Mouse (Mus musculus): Measurements from ENCODE around the gene Rpl10.
A peak's percentile ranks its signal among the peaks of the same experiment; 100 is the strongest.

Gene Rpl10

DNA sequence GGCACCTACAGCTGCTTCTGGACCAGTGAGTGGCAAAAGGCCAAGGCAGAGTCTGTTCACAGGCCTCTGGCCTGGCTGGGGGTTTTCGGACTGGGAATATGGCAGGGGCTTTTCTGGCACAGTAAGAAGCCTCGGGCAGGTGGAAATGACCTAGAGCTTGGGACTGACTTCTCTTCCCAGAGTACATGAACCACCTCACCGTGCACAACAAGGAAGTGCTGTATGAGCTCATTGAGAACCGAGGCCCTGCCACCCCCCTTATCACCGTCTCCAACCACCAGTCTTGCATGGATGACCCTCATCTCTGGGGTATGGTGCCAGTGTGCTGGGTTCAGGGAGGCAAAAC, 12.5 kb downstream of the Rpl10 start:
- no peak for TF ChIP-seq CTCF (conservative IDR thresholded peaks at IDR 0.05; ENCODE audit: low read length)
- TF ChIP-seq NANOG (IDR thresholded peaks at IDR 0.05; ENCODE audit: borderline replicate concordance, low read length) = no peak
- TF ChIP-seq POU5F1 (IDR thresholded peaks at IDR 0.05; ENCODE audit: borderline replicate concordance, low read length) = no peak
- peak overlapping the region; percentile 86 for H3K4me3 ChIP-seq (replicated peaks; ENCODE audit: low read length)

DNA sequence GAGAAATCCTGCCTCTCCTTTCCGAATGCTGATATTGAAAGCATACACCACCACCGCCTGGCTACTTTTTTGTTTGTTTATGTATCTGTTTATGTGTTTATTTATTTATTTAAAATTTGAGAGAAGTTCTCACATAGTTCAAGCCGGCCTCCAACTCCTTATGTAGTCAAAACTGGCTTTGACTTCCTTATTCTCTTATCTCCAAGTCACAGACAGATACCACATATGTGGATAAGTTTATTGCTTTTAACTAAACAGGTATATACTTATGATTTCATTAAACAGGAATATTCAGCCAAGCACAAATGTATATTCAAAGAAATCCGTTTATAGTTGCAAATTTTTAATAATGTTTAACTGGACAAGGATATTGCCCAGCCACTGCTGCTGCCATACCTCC, 22.8 kb downstream of the Rpl10 start:
- TF ChIP-seq NANOG (IDR thresholded peaks at IDR 0.05; ENCODE audit: borderline replicate concordance, low read length) = no peak
- H3K9me3 ChIP-seq (ENCODE audit: low read length) = no peaks in the 10 kb centered on the region
- H3K4me3 ChIP-seq (replicated peaks; ENCODE audit: low read length) = no peak overlapping the region
- peaks cover 10% of the 10 kb centered on the region for H3K4me1 ChIP-seq (replicated peaks; ENCODE audit: low read depth, low read length)
- peaks cover 17% of the 10 kb centered on the region for H3K36me3 ChIP-seq (ENCODE audit: insufficient read depth, low read length)
- no peaks in the 10 kb centered on the region for H3K27me3 ChIP-seq (ENCODE audit: insufficient read depth, low read length)

More for the DNA sequence above, 12.5 kb downstream of the Rpl10 start:
- H3K9me3 ChIP-seq (ENCODE audit: low read length) = no peaks in the 10 kb centered on the region
- peaks cover 15% of the 10 kb centered on the region for H3K4me1 ChIP-seq (replicated peaks; ENCODE audit: low read depth, low read length)
- no peaks in the 10 kb centered on the region for H3K27me3 ChIP-seq (ENCODE audit: insufficient read depth, low read length)
- peaks cover 30% of the 10 kb centered on the region for H3K36me3 ChIP-seq (ENCODE audit: insufficient read depth, low read length)

DNA sequence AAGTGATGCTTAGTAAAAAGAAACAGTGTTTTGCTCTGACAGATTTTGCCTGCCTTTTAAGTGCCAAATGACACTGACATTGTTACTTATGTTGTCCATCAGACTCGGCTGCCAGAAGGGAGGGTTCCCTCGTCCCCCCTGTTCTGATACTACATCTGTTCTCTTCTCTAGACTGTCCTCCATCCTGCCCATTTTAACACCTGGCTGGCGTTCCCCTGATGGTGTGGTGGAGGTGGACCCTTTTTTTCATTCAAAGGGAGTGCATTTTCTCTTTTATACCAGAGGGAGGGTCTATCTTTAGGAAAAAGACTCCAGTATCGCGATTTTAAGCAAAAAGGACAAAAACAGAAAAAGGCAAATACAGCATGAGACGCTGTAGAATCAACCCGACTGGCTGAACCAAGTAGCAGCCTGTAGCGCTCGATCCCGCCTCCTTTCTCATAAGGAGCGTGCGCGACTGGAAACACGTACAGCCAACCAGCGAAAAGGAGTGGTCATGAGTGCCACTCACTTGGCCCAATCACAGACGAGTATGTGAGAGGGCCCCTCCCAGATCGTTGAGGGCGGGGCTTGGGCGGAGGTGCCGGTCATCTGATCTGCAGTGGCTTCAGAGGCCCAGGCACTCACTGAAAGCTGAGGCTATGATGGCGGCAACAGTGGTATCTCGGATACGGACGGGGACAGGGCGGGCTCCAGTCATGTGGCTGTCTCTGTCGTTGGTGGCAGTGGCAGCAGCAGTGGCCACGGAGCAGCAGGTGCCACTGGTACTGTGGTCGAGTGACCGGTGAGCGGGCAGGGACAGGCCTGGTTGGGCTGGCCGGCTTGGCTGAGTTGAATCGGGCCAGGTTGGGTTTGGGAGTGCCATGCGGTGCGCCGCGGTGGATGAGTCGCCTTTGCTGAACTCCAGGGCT, 26.2 kb downstream of the Rpl10 start, which contains the start of gene Atp6ap1:
Gene Atp6ap1 (plus strand): TSS at position 560 of the 911 bp plus-strand sequence.
- H3K36me3 ChIP-seq (ENCODE audit: insufficient read depth, low read length) = peaks cover 34% of the 10 kb centered on the region
- TF ChIP-seq POU5F1 (IDR thresholded peaks at IDR 0.05; ENCODE audit: borderline replicate concordance, low read length) (no peak), NANOG (IDR thresholded peaks at IDR 0.05; ENCODE audit: borderline replicate concordance, low read length) (no peak), CTCF (conservative IDR thresholded peaks at IDR 0.05; ENCODE audit: low read length) (no peak)
- H3K4me1 ChIP-seq (replicated peaks; ENCODE audit: low read depth, low read length) = peaks cover 20% of the 10 kb centered on the region
- no peaks in the 10 kb centered on the region for H3K27me3 ChIP-seq (ENCODE audit: insufficient read depth, low read length)
- peak within 1 kb of the TSS; percentile 88 for H3K4me3 ChIP-seq (replicated peaks; ENCODE audit: low read length)
- no peaks in the 10 kb centered on the region for H3K9me3 ChIP-seq (ENCODE audit: low read length)

DNA sequence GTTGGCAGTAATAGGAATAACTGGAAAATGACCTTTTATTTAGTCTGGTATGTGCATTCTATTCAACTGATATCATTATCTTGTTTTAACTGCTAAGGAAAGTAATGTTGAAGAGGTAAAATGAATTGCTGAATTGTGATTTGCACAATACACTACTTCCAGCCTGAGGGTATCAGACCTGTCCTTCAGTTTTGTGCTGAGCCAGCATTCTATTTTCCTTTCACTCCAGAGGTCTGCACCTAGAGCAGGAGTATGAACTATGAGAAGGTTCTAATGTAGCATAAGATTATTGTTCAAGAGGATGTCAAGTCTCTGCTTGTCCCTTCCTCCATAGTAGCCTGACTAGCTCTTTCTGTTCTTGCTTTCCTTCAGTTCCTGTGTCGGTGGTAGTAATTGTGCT, 27.7 kb downstream of the Rpl10 start:
- H3K36me3 ChIP-seq (ENCODE audit: insufficient read depth, low read length) = peaks cover 50% of the 10 kb centered on the region
- H3K4me3 ChIP-seq (replicated peaks; ENCODE audit: low read length) = no peak overlapping the region
- TF ChIP-seq POU5F1 (IDR thresholded peaks at IDR 0.05; ENCODE audit: borderline replicate concordance, low read length) = no peak
- no peak for TF ChIP-seq CTCF (conservative IDR thresholded peaks at IDR 0.05; ENCODE audit: low read length)
- TF ChIP-seq NANOG (IDR thresholded peaks at IDR 0.05; ENCODE audit: borderline replicate concordance, low read length) = no peak
- no peaks in the 10 kb centered on the region for H3K9me3 ChIP-seq (ENCODE audit: low read length)
- no peaks in the 10 kb centered on the region for H3K27me3 ChIP-seq (ENCODE audit: insufficient read depth, low read length)
- H3K4me1 ChIP-seq (replicated peaks; ENCODE audit: low read depth, low read length) = peaks cover 20% of the 10 kb centered on the region

DNA sequence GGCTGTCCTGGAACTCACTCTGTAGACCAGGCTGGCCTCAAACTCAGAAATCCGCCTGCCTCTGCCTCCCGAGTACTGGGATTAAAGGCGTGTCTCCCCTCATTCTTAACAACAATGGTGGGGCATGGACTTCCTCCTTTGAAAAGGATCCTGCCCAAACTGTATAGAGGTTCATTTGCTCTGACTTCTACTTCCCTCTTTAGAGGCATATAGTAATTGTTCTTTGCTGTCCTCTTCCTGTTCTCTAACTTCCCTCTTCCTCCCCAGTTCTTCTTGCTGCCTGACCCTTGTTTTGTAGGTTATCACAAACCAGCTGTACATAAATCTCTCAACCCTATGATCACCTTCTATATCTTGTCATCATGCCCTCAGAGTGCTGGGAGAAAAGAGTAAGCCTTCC, 29.1 kb downstream of the Rpl10 start:
- Histone ChIP-seq H3K4me3 (replicated peaks; ENCODE audit: low read length) (no peak overlapping the region), H3K27me3 (ENCODE audit: insufficient read depth, low read length) (no peaks in the 10 kb centered on the region), H3K36me3 (ENCODE audit: insufficient read depth, low read length) (peaks cover 60% of the 10 kb centered on the region), H3K4me1 (replicated peaks; ENCODE audit: low read depth, low read length) (peaks cover 32% of the 10 kb centered on the region), H3K9me3 (ENCODE audit: low read length) (no peaks in the 10 kb centered on the region)
- TF ChIP-seq POU5F1 (IDR thresholded peaks at IDR 0.05; ENCODE audit: borderline replicate concordance, low read length) (no peak), CTCF (conservative IDR thresholded peaks at IDR 0.05; ENCODE audit: low read length) (no peak), NANOG (IDR thresholded peaks at IDR 0.05; ENCODE audit: borderline replicate concordance, low read length) (no peak)

DNA sequence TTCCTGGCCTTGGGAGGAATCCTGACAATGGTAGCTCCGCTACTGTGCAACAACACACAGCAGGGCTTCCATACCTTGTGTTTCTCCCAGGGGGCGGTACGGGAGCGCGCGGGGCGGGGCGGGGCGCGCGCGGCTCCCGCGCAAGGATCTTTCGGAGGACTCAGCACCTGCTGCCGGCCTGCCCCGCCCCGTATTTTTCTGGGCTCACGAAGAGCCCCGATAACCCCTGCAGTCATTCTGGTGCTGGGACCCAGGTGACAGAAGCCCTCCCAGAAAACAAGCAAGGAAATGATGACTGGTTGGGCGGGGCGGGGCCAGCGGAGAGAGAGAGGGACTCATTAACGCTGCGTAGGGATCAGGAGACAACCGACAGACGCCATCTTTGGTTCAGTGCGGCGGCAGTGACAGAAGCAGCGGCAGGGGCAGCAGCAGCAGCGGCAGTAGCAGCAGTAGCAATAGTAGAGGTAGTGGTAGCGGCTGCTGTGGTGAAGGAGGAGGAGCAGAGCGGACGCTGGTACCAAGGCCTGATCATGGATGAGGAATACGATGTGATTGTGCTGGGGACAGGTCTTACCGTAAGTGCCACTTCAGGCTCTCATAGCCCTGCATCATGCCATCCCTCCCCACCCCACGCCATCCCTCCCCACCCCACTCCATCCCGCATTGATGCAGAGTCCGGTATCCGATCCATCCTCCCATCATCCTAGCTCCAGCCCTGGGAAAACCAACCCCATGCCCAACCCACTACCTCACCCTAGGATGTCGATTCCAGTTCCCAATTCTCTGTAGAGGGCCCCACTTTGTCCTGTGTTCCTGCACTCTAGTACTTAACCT, 34.5 kb downstream of the Rpl10 start, which contains the start of gene Gdi1:
Gene Gdi1 (plus strand): TSS at position 132 of the 834 bp plus-strand sequence.
- H3K4me3 ChIP-seq (replicated peaks; ENCODE audit: low read length) = peak within 1 kb of the TSS; percentile 81
- H3K27me3 ChIP-seq (ENCODE audit: insufficient read depth, low read length) = no peaks in the 10 kb centered on the region
- peaks cover 23% of the 10 kb centered on the region for H3K4me1 ChIP-seq (replicated peaks; ENCODE audit: low read depth, low read length)
- peaks cover 82% of the 10 kb centered on the region for H3K36me3 ChIP-seq (ENCODE audit: insufficient read depth, low read length)
- no peak for TF ChIP-seq POU5F1 (IDR thresholded peaks at IDR 0.05; ENCODE audit: borderline replicate concordance, low read length)
- no peak for TF ChIP-seq CTCF (conservative IDR thresholded peaks at IDR 0.05; ENCODE audit: low read length)
- no peak for TF ChIP-seq NANOG (IDR thresholded peaks at IDR 0.05; ENCODE audit: borderline replicate concordance, low read length)
- H3K9me3 ChIP-seq (ENCODE audit: low read length) = no peaks in the 10 kb centered on the region

DNA sequence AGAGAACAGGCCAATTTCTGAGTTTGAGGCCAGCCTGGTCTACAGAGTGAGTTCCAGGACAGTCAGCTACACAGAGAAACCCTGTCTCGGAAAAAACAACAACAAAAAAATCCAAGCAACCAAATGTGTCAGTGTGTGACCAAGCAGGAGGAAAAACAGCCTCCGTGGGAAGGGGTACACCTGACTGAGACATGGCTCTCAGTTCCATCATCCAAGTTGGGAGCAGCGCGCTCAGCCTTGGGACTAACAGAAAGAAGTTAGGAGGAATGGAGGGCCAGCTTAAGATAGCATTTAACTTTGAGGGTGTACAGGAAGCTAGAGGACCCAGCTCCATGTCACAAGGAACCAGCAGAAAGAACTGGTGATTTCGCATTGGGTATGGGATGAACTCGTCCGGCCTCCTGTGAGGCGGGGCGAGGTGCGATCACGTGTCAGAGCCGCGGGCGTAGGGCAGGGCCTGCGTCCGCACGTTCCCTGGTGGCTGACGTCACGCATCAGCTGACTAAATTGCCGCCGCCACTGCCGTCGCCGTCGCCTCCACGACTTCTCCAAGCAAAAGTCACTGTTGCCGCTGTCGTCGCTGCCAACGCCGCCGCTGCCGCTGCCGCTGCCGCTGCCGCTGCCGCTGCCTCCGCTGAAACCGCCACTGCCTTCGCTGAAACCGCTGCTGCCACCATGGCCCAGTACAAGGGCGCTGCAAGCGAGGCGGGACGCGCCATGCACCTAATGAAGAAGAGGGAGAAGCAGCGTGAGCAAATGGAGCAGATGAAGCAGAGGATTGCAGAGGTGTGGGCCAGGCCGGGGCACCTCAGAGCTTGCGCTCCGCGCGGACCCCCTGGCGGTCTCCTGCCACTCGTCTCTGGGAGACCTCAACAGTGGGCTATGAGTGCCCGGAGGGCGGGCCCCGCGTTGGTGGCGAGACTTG, 42.2 kb downstream of the Rpl10 start, which contains the start of gene Fam50a:
Gene Fam50a (plus strand): TSS at position 494 of the 925 bp plus-strand sequence.
- Histone ChIP-seq H3K36me3 (ENCODE audit: insufficient read depth, low read length) (peaks cover 76% of the 10 kb centered on the region), H3K4me3 (replicated peaks; ENCODE audit: low read length) (peak within 1 kb of the TSS; percentile 88), H3K27me3 (ENCODE audit: insufficient read depth, low read length) (no peaks in the 10 kb centered on the region), H3K4me1 (replicated peaks; ENCODE audit: low read depth, low read length) (peaks cover 11% of the 10 kb centered on the region), H3K9me3 (ENCODE audit: low read length) (no peaks in the 10 kb centered on the region)
- no peak for TF ChIP-seq CTCF (conservative IDR thresholded peaks at IDR 0.05; ENCODE audit: low read length)
- TF ChIP-seq POU5F1 (IDR thresholded peaks at IDR 0.05; ENCODE audit: borderline replicate concordance, low read length) = no peak
- TF ChIP-seq NANOG (IDR thresholded peaks at IDR 0.05; ENCODE audit: borderline replicate concordance, low read length) = no peak
